Mouse (Mus musculus): ENCODE results near the gene Tatdn2.

- TF ChIP-seq POLR2A (IDR thresholded peaks at IDR 0.05; ENCODE audit: borderline replicate concordance, control insufficient read depth, low read depth, low read length), result peak; percentile 91
- TF ChIP-seq CTCF (IDR thresholded peaks at IDR 0.05; ENCODE audit: control insufficient read depth, insufficient read depth, low read length), result no peak
Measured at GRCm38 (mm10) chr6:113740236-113741217, 43.7 kb downstream of the Tatdn2 start, which contains the start of gene Sec13.
